Mouse (Mus musculus) right cerebral cortex, adult 2 months (tissue): ENCODE measurements around the gene Ptk7.

Experiments
- DNase-seq, 2 experiments: peaks; one replicate each; pipeline ENCODE4 v3.0.0; 2021 to 2022; ENCODE audit warnings: low spot score in 2 of 2

The Ptk7 gene

GRCm38 (mm10) chr17:46628791-46629684 lies at the start of gene Ptk7:
TSS of gene Ptk7 (minus strand) at chr17:46629504.
- peak; percentile 61 to 62 for DNase-seq

DNA sequence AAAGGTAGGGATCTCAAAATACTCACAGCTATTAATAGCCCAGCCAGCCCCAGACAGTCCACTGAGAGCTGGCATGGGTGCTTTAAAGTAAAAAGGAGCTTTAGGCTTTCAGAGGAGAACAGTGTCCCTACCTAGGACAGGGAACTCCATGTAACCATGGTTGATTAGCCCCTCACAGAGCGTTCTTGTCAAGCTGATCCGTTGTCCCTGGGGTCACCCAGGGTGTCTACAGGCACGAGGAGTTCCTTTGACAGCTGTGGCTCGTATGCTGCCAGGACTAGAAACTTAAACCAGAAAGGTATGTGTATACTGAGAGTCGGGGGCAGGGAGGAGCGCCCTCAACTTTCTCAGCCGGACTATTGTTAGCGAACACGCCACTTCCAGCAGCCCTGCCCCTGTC lies 49.6 kb upstream of the Ptk7 start:
- no peak for DNase-seq

- no peak for DNase-seq
Measured at GRCm38 (mm10) chr17:46678416-46678815, 49.1 kb upstream of the Ptk7 start, which contains the start of gene Mea1. TSS of gene Mea1 (plus strand) at chr17:46678793.

- DNase-seq = no peak
Measured at GRCm38 (mm10) chr17:46674530-46675283, 45.4 kb upstream of the Ptk7 start.

GRCm38 (mm10) chr17:46673850-46674529 lies 44.7 kb upstream of the Ptk7 start, which contains the start of gene Rrp36:
TSS of gene Rrp36 (minus strand) at chr17:46674352.
- peak; percentile 89 to 92 for DNase-seq

GRCm38 (mm10) chr17:46669911-46670310 lies 40.6 kb upstream of the Ptk7 start:
- DNase-seq = no peak

- DNase-seq = no peak
Measured at GRCm38 (mm10) chr17:46667712-46668111, 38.4 kb upstream of the Ptk7 start.

DNA sequence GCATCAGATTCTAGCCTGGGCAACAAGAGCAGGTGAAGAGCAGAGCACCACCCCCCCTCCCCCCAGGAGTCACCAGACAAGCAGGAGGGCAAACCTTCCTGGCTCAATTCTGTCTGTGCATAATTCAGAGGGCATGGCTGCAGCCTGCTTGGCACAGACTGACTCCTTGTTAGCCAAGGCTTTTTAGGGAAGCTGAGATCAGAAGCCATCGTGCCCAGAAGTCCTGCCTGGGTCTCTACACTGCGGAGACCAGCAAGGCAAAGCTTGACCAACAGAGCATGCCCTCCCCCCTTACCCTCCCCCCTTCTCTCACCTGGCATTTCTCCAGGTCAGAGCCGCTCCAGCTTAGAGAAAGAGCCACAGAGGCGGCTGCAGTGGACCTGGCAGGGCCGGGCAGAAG lies 33.4 kb upstream of the Ptk7 start:
- DNase-seq = no peak

GRCm38 (mm10) chr17:46661981-46662380 lies 32.7 kb upstream of the Ptk7 start:
- no peak for DNase-seq

DNA sequence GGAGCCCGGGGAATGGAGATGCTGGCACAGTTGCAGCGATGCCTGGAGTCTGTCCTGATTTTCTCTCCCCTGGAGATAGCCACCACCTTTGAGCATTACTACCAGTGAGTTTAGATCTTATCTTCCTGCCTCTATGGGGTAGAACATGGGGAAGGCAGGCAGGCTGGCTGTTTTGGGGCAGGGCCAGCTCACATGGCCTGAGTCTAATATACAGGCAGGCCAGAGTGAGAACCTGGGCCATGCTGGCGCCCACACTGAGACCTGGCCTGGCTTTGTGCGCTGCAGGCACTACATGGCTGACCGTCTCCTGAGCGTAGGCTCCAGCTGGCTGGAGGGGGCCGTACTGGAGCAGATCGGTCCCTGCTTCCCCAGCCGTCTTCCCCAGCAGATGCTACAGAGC lies 32.0 kb upstream of the Ptk7 start:
- no peak for DNase-seq

GRCm38 (mm10) chr17:46656054-46656453 lies 26.8 kb upstream of the Ptk7 start:
- no peak for DNase-seq

GRCm38 (mm10) chr17:46651755-46652547 lies 22.6 kb upstream of the Ptk7 start:
- DNase-seq = no peak

DNA sequence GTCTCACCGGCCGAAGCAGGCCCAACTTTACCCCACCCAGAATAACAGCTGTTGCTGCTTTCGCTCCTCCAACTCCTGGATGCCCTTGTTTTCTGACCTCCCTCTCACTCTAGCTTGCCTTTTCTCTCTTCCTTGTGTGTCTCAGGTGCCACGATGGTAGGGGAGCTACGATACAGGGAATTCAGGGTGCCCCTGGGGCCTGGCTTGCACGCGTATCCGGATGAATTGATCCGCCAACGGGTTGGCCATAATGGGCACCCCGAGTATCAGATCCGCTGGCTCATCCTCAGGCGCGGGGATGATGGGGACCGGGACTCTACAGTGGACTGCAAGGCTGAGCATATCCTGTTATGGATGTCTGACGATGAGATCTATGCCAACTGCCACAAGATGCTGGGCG lies 22.0 kb upstream of the Ptk7 start:
- DNase-seq = no peak

DNA sequence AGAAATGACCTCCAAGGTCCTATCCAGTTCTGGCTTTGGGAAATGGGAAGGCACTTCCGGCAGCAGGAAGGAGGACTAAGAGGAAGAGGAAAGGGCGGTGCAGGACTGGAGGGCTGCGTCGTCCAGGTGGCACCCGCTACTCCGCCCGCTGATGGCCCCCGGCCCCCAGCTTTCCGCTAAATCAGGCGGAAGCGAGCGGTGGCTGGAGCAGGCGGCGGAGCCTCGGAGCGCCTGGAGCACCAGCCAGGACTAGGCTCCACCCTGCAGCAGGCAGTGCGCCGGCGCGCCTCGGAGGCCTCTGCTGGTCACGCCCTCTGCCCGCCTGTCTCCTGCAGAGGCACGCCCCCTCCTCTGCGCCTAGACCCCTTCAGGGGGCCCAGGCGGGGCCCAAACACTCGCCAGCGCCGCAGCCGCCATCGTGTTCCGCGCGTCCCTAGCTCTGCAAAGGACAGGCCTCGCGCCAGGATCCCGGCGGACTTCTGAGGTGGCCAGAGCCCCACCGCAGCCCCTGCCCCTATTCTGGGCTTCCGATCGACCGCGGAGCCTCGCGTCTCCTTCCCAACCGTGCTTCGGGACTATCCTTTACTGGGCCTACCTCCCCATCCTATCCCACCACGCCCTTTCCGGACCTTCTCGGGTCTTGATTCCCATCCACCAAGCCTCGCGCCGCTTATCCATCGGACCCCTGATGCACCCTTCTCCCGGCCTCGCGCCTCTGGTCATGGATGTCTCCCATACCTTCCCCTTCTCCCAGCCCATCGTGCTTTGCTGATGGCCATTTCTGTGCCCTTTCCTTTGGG lies 21.1 kb upstream of the Ptk7 start, which contains the start of gene Cul7:
Gene Cul7 (plus strand): TSS at position 106 of the 800 bp plus-strand sequence.
- DNase-seq = peak; percentile 87 to 89

- no peak for DNase-seq
Measured at GRCm38 (mm10) chr17:46649811-46650210, 20.5 kb upstream of the Ptk7 start.

- no peak for DNase-seq
Measured at GRCm38 (mm10) chr17:46648436-46648835, 19.1 kb upstream of the Ptk7 start.

- DNase-seq = no peak
Measured at GRCm38 (mm10) chr17:46647279-46647678, 18.0 kb upstream of the Ptk7 start.

- DNase-seq = no peak
Measured at GRCm38 (mm10) chr17:46646322-46646662, 17.0 kb upstream of the Ptk7 start.

DNA sequence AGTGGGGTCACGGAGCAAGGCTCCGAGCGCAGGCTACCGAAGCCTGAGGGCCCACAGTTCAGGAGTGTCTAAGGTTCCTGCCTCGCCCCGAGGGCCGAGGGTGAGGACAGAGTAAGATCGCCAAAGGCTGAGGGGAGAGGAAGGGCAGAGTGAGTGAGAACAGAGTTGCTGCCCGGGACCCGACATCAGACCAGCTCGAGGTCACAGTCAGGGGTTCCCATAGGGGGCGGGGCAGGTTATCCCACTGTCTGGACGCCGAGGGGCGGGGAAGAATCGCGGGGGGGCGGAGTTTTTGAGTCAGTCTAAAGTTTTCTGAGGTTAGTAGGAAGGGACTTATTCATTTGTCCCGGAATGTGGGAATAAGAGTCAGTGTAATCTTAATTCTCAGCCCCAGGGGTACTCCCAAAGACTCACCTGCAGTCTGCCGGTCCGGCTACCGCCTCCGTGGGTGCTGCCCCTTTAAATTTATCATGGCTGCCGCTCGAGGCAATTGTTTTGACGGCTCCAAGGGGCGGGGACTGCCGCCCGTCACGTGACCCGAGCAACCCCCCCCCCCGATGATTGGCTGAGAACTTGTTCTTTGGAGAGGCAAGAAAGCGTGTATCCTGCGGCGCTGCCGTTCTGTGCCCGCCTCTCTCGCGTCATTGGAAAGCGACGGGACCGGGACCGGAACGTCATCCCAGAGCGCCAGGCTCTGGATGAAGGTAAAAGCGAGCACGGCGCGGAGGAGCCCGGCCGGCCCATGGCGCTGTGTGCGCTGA lies 16.4 kb upstream of the Ptk7 start, which contains the start of the genes Klc4 and Mrpl2:
Gene Klc4 (minus strand): TSS at position 462 of the 761 bp plus-strand sequence.
Gene Mrpl2 (plus strand): TSS at position 669 of the 761 bp plus-strand sequence.
- peak; percentile 100 for DNase-seq
